Mouse (Mus musculus) ovary, postnatal 10 days (tissue): ENCODE data around the gene Tsen15.
A peak's percentile ranks its signal among the peaks of the same experiment; 100 is the strongest.

Experiments used
- DNase-seq: peaks from one replicate; pipeline ENCODE4 v3.0.0; 2022; ENCODE audit warnings: low spot score

Gene Tsen15

GRCm38 (mm10) chr1:152386188-152386835 lies at the start of gene Tsen15:
Tsen15 (minus strand) TSS chr1:152386688.
- DNase-seq = peak; percentile 71

- no peak for DNase-seq
These were observed 47.7 kb upstream of the Tsen15 start for GRCm38 (mm10) chr1:152434166-152434565.

- no peak for DNase-seq
These were observed 43.3 kb upstream of the Tsen15 start for GRCm38 (mm10) chr1:152429805-152430204.

- no peak for DNase-seq
These were observed 41.6 kb upstream of the Tsen15 start for GRCm38 (mm10) chr1:152427912-152428581.

GRCm38 (mm10) chr1:152423052-152423451 lies 36.6 kb upstream of the Tsen15 start:
- no peak for DNase-seq

- no peak for DNase-seq
These were observed 35.8 kb upstream of the Tsen15 start for GRCm38 (mm10) chr1:152422295-152422694.

GRCm38 (mm10) chr1:152417602-152418001 lies 31.1 kb upstream of the Tsen15 start:
- no peak for DNase-seq

- DNase-seq = no peak
These were observed 29.9 kb upstream of the Tsen15 start for GRCm38 (mm10) chr1:152416306-152416904.

GRCm38 (mm10) chr1:152414451-152414850 lies 28.0 kb upstream of the Tsen15 start:
- DNase-seq = no peak

GRCm38 (mm10) chr1:152413961-152414360 lies 27.5 kb upstream of the Tsen15 start:
- no peak for DNase-seq

GRCm38 (mm10) chr1:152413116-152413515 lies 26.6 kb upstream of the Tsen15 start:
- no peak for DNase-seq

- no peak for DNase-seq
These were observed 24.2 kb upstream of the Tsen15 start for GRCm38 (mm10) chr1:152410657-152411056.

- DNase-seq = no peak
These were observed 22.9 kb upstream of the Tsen15 start for GRCm38 (mm10) chr1:152409356-152409755.

GRCm38 (mm10) chr1:152407021-152407946 lies 20.8 kb upstream of the Tsen15 start:
- DNase-seq = no peak

GRCm38 (mm10) chr1:152400556-152401540 lies 14.4 kb upstream of the Tsen15 start:
- DNase-seq = no peak

GRCm38 (mm10) chr1:152399790-152400555 lies 13.5 kb upstream of the Tsen15 start, which contains the start of gene Colgalt2:
Colgalt2 (plus strand) TSS chr1:152399830.
- peak; percentile 10 for DNase-seq

GRCm38 (mm10) chr1:152398708-152399107 lies 12.2 kb upstream of the Tsen15 start:
- DNase-seq = no peak

GRCm38 (mm10) chr1:152394956-152395515 lies 8.5 kb upstream of the Tsen15 start:
- no peak for DNase-seq

GRCm38 (mm10) chr1:152394137-152394536 lies 7.6 kb upstream of the Tsen15 start:
- no peak for DNase-seq

- no peak for DNase-seq
These were observed 2.8 kb upstream of the Tsen15 start for GRCm38 (mm10) chr1:152389271-152389670.
